Mouse (Mus musculus): ENCODE measurements around the gene Sh2d1b2. TPM values are rescaled to one million over a fixed set of nuclear protein-coding genes. Genes with fewer than 3 reads are reported as not detected.
A peak's percentile ranks its signal among the peaks of the same experiment; 100 is the strongest.

Gene Sh2d1b2
- polyA plus RNA-seq, 1 experiment from 2014 or later, result not detected

GRCm38 (mm10) chr1:170206395-170206794, 26.2 kb upstream of the Sh2d1b2 start:
- no peaks in the 10 kb centered on the region for H3K27me3 ChIP-seq (ENCODE audit: control insufficient read depth, insufficient read depth, low read length)
- peaks cover 95% of the 10 kb centered on the region for H3K36me3 ChIP-seq (ENCODE audit: control insufficient read depth, insufficient read depth, low read length)
- no peak overlapping the region for H3K9ac ChIP-seq (ENCODE audit: low read length)
- WGBS, result 90% methylated on average over 6 of the region's 6 CpGs
- H3K4me3 ChIP-seq (ENCODE audit: control insufficient read depth in 1 of 2, insufficient read depth in 1 of 2, low read depth in 1 of 2, low read length in 2 of 2), result no peak overlapping the region
- H3K4me2 ChIP-seq (ENCODE audit: low read length), result no peak overlapping the region
- no peaks in the 10 kb centered on the region for H3K4me1 ChIP-seq (ENCODE audit: control insufficient read depth in 2 of 2, insufficient read depth in 2 of 2, low read length in 2 of 2)
- H3K27ac ChIP-seq (replicated peaks in 1 of 2; ENCODE audit: control insufficient read depth in 1 of 2, insufficient read depth in 1 of 2, low read depth in 2 of 2, low read length in 2 of 2), result no peak overlapping the region
- H3K9me3 ChIP-seq (ENCODE audit: control insufficient read depth, low read length), result no peaks in the 10 kb centered on the region
- ATAC-seq (ENCODE audit: insufficient number of reproducible peaks, insufficient read depth, low FRiP score, low read depth), result no peak

DNA sequence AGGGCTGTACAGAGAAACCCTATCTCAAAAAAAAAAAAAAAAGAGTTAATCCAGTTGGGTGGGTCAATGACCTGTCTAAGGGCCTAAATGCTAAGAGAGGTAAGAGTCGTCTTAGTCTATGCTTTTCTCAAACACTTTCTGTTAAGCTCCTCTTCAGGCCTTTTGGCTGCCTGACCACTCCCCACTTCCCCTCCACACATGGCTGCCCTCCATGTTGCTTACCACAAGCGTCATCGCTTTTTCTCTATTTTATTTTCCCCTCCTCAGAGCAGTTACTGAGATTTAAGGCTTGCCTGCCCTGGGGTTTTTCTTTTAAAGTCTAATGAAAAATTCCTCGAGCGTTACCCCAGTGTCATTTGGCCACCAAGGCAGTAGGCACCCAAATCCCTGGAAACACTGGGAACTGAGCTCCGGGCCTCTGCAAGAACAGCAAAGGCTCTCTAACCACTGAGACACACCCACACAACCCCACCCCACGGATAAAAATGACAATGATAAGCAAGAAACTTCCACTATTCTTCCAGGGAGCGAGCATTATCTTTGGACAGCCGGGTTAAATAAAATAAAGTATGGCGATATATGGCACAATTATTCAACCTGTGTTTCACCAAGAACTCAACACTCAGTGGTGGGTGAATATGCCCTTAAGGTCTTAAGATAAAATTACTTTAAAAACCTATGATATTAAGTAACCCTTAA, 19.2 kb upstream of the Sh2d1b2 start:
- H3K4me3 ChIP-seq (ENCODE audit: control insufficient read depth in 1 of 2, insufficient read depth in 1 of 2, low read depth in 1 of 2, low read length in 2 of 2), result no peak overlapping the region
- no peak overlapping the region for H3K9ac ChIP-seq (ENCODE audit: low read length)
- no peaks in the 10 kb centered on the region for H3K9me3 ChIP-seq (ENCODE audit: control insufficient read depth, low read length)
- no peak for ATAC-seq (ENCODE audit: insufficient number of reproducible peaks, insufficient read depth, low FRiP score, low read depth)
- H3K4me1 ChIP-seq (ENCODE audit: control insufficient read depth in 2 of 2, insufficient read depth in 2 of 2, low read length in 2 of 2), result no peaks in the 10 kb centered on the region; a peak in 1 of 4 replicates
- no peak overlapping the region for H3K27ac ChIP-seq (replicated peaks in 1 of 2; ENCODE audit: control insufficient read depth in 1 of 2, insufficient read depth in 1 of 2, low read depth in 2 of 2, low read length in 2 of 2)
- no peaks in the 10 kb centered on the region; the same call in 1 of the 2 replicates for H3K27me3 ChIP-seq (ENCODE audit: control insufficient read depth, insufficient read depth, low read length)
- H3K36me3 ChIP-seq (ENCODE audit: control insufficient read depth, insufficient read depth, low read length), result peaks cover 38% of the 10 kb centered on the region
- WGBS, result 88% methylated on average over 10 of the region's 10 CpGs
- no peak overlapping the region for H3K4me2 ChIP-seq (ENCODE audit: low read length)

DNA sequence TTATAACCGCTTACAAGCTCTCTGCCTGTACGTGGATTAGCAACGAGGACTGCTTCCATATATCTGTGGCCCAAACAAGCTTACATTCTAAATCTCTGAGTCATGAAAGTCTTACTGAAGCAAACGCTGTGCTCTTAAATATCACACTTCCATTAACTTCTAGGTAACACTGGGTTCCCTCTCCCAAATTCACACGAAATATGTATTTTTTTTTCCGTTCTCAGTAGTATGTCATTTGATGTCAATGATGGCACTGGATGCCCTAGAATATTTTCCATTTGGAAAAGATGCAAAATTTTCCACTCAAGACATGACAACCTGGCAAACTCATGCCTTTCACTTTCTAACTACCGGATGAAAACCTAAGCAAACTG, 18.2 kb upstream of the Sh2d1b2 start:
- H3K36me3 ChIP-seq (ENCODE audit: control insufficient read depth, insufficient read depth, low read length), result peaks cover 28% of the 10 kb centered on the region
- peak overlapping the region; percentile 67 to 87 for H3K27ac ChIP-seq (replicated peaks in 1 of 2; ENCODE audit: control insufficient read depth in 1 of 2, insufficient read depth in 1 of 2, low read depth in 2 of 2, low read length in 2 of 2)
- H3K9ac ChIP-seq (ENCODE audit: low read length), result peak overlapping the region; percentile 94
- H3K4me3 ChIP-seq (ENCODE audit: control insufficient read depth in 1 of 2, insufficient read depth in 1 of 2, low read depth in 1 of 2, low read length in 2 of 2), result peak overlapping the region; percentile 87 to 98
- no peak for ATAC-seq (ENCODE audit: insufficient number of reproducible peaks, insufficient read depth, low FRiP score, low read depth)
- 24% methylated on average over 7 of the region's 7 CpGs for WGBS
- H3K4me1 ChIP-seq (ENCODE audit: control insufficient read depth in 2 of 2, insufficient read depth in 2 of 2, low read length in 2 of 2), result no peaks in the 10 kb centered on the region; a peak in 1 of 4 replicates
- no peaks in the 10 kb centered on the region for H3K9me3 ChIP-seq (ENCODE audit: control insufficient read depth, low read length)
- H3K4me2 ChIP-seq (ENCODE audit: low read length), result peak overlapping the region; percentile 88
- no peaks in the 10 kb centered on the region; the same call in 1 of the 2 replicates for H3K27me3 ChIP-seq (ENCODE audit: control insufficient read depth, insufficient read depth, low read length)

DNA sequence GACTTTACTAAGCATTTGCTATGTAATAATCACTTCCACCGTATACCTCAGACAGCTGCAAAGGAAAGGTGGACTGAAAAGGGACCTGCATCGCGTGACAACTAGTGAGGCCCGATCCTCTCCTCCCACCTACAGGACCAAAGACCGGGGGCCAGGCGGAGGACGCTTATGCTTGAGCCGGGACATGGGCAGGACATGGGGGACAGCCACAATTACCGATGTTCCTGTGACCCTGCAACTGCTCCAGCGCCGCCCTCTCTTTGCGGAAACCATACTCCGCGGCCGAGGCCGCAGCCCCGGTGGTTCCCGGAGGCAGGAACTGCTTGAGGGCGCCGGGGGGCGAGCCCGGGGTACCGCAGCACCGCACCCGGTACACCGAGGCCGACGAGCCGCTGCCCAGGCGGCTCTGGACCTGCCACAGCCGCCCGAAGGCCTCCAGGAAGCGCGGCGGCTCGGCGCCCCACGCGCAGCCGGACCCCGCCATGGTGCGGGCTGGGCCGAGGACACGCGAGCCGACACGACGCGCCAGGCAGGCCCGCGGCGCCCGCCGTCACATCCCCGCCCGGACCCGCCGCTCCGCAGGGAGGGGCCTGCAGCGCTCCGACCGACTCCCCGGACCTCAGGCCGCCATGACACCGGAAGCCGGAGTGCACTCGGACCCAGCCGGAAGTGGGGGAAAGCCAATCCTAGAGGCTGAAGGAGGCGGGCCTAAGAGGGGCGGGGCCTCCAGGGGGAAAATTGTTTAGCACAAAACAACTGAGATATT, 17.6 kb upstream of the Sh2d1b2 start, which contains the start of gene Uhmk1:
Gene Uhmk1 (minus strand): TSS at position 641 of the 766 bp plus-strand sequence.
- Histone ChIP-seq H3K4me3 (ENCODE audit: control insufficient read depth in 1 of 2, insufficient read depth in 1 of 2, low read depth in 1 of 2, low read length in 2 of 2) (peak within 1 kb of the TSS; percentile 87 to 98), H3K27me3 (ENCODE audit: control insufficient read depth, insufficient read depth, low read length) (no peaks in the 10 kb centered on the region; the same call in 1 of the 2 replicates), H3K4me1 (ENCODE audit: control insufficient read depth in 2 of 2, insufficient read depth in 2 of 2, low read length in 2 of 2) (no peaks in the 10 kb centered on the region; a peak in 1 of 4 replicates), H3K27ac (replicated peaks in 1 of 2; ENCODE audit: control insufficient read depth in 1 of 2, insufficient read depth in 1 of 2, low read depth in 2 of 2, low read length in 2 of 2) (peak within 1 kb of the TSS; percentile 67 to 87), H3K4me2 (ENCODE audit: low read length) (peak within 1 kb of the TSS; percentile 88), H3K9ac (ENCODE audit: low read length) (peak within 1 kb of the TSS; percentile 94), H3K36me3 (ENCODE audit: control insufficient read depth, insufficient read depth, low read length) (peaks cover 22% of the 10 kb centered on the region), H3K9me3 (ENCODE audit: control insufficient read depth, low read length) (no peaks in the 10 kb centered on the region)
- ATAC-seq (ENCODE audit: insufficient number of reproducible peaks, insufficient read depth, low FRiP score, low read depth), result peak; percentile 95
- under 1% methylated on average over 61 of the region's 70 CpGs for WGBS

DNA sequence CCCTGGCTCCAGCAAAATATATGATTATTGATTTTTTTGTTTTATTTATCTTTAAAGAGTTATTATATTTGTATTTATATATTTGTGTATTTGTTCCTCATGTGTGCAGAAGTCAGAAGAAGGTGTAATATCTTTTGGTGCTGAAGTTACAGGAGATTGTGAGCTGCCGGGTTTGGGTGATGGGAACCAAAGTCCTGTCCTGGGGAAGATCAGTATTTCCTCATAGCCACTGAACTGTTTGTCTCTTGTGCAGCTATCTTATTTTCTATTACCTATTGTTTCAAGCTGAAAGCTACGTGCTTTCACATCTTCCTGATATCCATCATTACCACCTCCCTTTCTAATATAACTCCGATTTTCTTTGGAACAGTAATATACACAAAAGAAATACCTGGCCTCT, 17.0 kb upstream of the Sh2d1b2 start:
- WGBS, result 75% methylated on average over 3 of the region's 3 CpGs
- no peak overlapping the region for H3K9ac ChIP-seq (ENCODE audit: low read length)
- no peak for ATAC-seq (ENCODE audit: insufficient number of reproducible peaks, insufficient read depth, low FRiP score, low read depth)

GRCm38 (mm10) chr1:170218091-170218884, 14.3 kb upstream of the Sh2d1b2 start:
- Histone ChIP-seq H3K9ac (ENCODE audit: low read length) (no peak overlapping the region), H3K4me2 (ENCODE audit: low read length) (no peak overlapping the region), H3K27ac (replicated peaks in 1 of 2; ENCODE audit: control insufficient read depth in 1 of 2, insufficient read depth in 1 of 2, low read depth in 2 of 2, low read length in 2 of 2) (no peak overlapping the region), H3K27me3 (ENCODE audit: control insufficient read depth, insufficient read depth, low read length) (no peaks in the 10 kb centered on the region; the same call in 1 of the 2 replicates), H3K36me3 (ENCODE audit: control insufficient read depth, insufficient read depth, low read length) (no peaks in the 10 kb centered on the region), H3K9me3 (ENCODE audit: control insufficient read depth, low read length) (no peaks in the 10 kb centered on the region), H3K4me3 (ENCODE audit: control insufficient read depth in 1 of 2, insufficient read depth in 1 of 2, low read depth in 1 of 2, low read length in 2 of 2) (no peak overlapping the region), H3K4me1 (ENCODE audit: control insufficient read depth in 2 of 2, insufficient read depth in 2 of 2, low read length in 2 of 2) (no peaks in the 10 kb centered on the region; a peak in 1 of 4 replicates)
- 76% methylated on average over 6 of the region's 6 CpGs for WGBS
- no peak for ATAC-seq (ENCODE audit: insufficient number of reproducible peaks, insufficient read depth, low FRiP score, low read depth)

More for the DNA sequence above, 17.0 kb upstream of the Sh2d1b2 start:
- Histone ChIP-seq H3K4me3 (ENCODE audit: control insufficient read depth in 1 of 2, insufficient read depth in 1 of 2, low read depth in 1 of 2, low read length in 2 of 2) (peak overlapping the region; percentile 87 to 98; a peak in 3 of 4 replicates), H3K27ac (replicated peaks in 1 of 2; ENCODE audit: control insufficient read depth in 1 of 2, insufficient read depth in 1 of 2, low read depth in 2 of 2, low read length in 2 of 2) (peak overlapping the region in 1 of 2 experiments; percentile 87; a peak in 2 of 4 replicates), H3K9me3 (ENCODE audit: control insufficient read depth, low read length) (no peaks in the 10 kb centered on the region), H3K4me2 (ENCODE audit: low read length) (peak overlapping the region; percentile 88), H3K4me1 (ENCODE audit: control insufficient read depth in 2 of 2, insufficient read depth in 2 of 2, low read length in 2 of 2) (no peaks in the 10 kb centered on the region; a peak in 1 of 4 replicates), H3K27me3 (ENCODE audit: control insufficient read depth, insufficient read depth, low read length) (no peaks in the 10 kb centered on the region; the same call in 1 of the 2 replicates), H3K36me3 (ENCODE audit: control insufficient read depth, insufficient read depth, low read length) (peaks cover 17% of the 10 kb centered on the region)

- Histone ChIP-seq H3K27me3 (ENCODE audit: control insufficient read depth, insufficient read depth, low read length) (no peaks in the 10 kb centered on the region; the same call in 1 of the 2 replicates), H3K36me3 (ENCODE audit: control insufficient read depth, insufficient read depth, low read length) (no peaks in the 10 kb centered on the region), H3K9ac (ENCODE audit: low read length) (no peak overlapping the region), H3K9me3 (ENCODE audit: control insufficient read depth, low read length) (no peaks in the 10 kb centered on the region), H3K4me3 (ENCODE audit: control insufficient read depth in 1 of 2, insufficient read depth in 1 of 2, low read depth in 1 of 2, low read length in 2 of 2) (no peak overlapping the region), H3K27ac (replicated peaks in 1 of 2; ENCODE audit: control insufficient read depth in 1 of 2, insufficient read depth in 1 of 2, low read depth in 2 of 2, low read length in 2 of 2) (no peak overlapping the region), H3K4me2 (ENCODE audit: low read length) (no peak overlapping the region), H3K4me1 (ENCODE audit: control insufficient read depth in 2 of 2, insufficient read depth in 2 of 2, low read length in 2 of 2) (no peaks in the 10 kb centered on the region)
- ATAC-seq (ENCODE audit: insufficient number of reproducible peaks, insufficient read depth, low FRiP score, low read depth), result no peak
Measured at GRCm38 (mm10) chr1:170220351-170220750, 12.2 kb upstream of the Sh2d1b2 start.
